Mouse (Mus musculus) embryonic facial prominence, embryonic 15.5 days (tissue): ENCODE measurements at regions not wholly inside any gene's neighbourhood (a gene's known extent, or its start where the extent isn't known, plus 50 kb on each side); places are given as distances from the start of the nearest gene placed in this dataset.

ENCODE experiments used
- ATAC-seq: fragments of 200-750 bp; cut with Nextera tagmentation; 2 replicates; pipeline ENCODE4 v1.8.0; 2017; ENCODE audit warnings: low read depth, moderate TSS enrichment; ENCODE audit not compliant: insufficient number of reproducible peaks, low FRiP score, low TSS enrichment
- H3K27ac ChIP-seq: fragments of 300-500 bp; sonication (generic); replicated peaks from 2 replicates; pipeline ENCODE4 v1.5.1; 2015; ENCODE audit warnings: mild to moderate bottlenecking, inconsistent platforms
- H3K27me3 ChIP-seq: fragments of 300-500 bp; sonication (generic); 2 replicates; pipeline ENCODE4 v1.6.1; 2015; ENCODE audit warnings: inconsistent platforms
- H3K36me3 ChIP-seq: fragments of 300-500 bp; sonication (generic); 2 replicates; pipeline ENCODE4 v1.6.1; 2015; ENCODE audit warnings: mild to moderate bottlenecking, inconsistent platforms
- H3K4me1 ChIP-seq: fragments of 300-500 bp; sonication (generic); 2 replicates; pipeline ENCODE4 v1.6.1; 2015; ENCODE audit warnings: inconsistent platforms
- H3K4me2 ChIP-seq: fragments of 300-500 bp; sonication (generic); replicated peaks from 2 replicates; pipeline ENCODE4 v1.6.1; 2015; ENCODE audit warnings: mild to moderate bottlenecking, inconsistent platforms
- H3K4me3 ChIP-seq: fragments of 300-500 bp; sonication (generic); replicated peaks from 2 replicates; pipeline ENCODE4 v1.5.1; 2015; ENCODE audit warnings: mild to moderate bottlenecking, inconsistent platforms
- H3K9ac ChIP-seq: fragments of 300-500 bp; sonication (generic); 2 replicates; pipeline ENCODE4 v1.6.1; 2015; ENCODE audit warnings: inconsistent platforms
- H3K9me3 ChIP-seq: fragments of 300-500 bp; sonication (generic); replicated peaks from 2 replicates; pipeline ENCODE4 v1.6.1; 2016; ENCODE audit warnings: inconsistent platforms
- WGBS: fragments of 180-500 bp; shearing (Covaris S2); methylation state at CpG from one replicate; pipeline ENCODE4 v1.1.7; 2015; 5-methylcytosine and 5-hydroxymethylcytosine counted together

- WGBS: 88% methylated on average over 8 of the region's 8 CpGs
- Histone ChIP-seq H3K4me2 (no peak overlapping the region), H3K9me3 (no peaks in the 10 kb centered on the region), H3K27ac (no peak overlapping the region), H3K4me3 (no peak overlapping the region), H3K36me3 (no peaks in the 10 kb centered on the region), H3K4me1 (peaks cover 28% of the 10 kb centered on the region), H3K9ac (no peak overlapping the region), H3K27me3 (no peaks in the 10 kb centered on the region)
- no peak for ATAC-seq
These were observed 52.9 kb upstream of the Errfi1 start for GRCm38 (mm10) chr4:150800774-150801173.

- H3K4me1 ChIP-seq: peaks cover 36% of the 10 kb centered on the region
- no peaks in the 10 kb centered on the region for H3K9me3 ChIP-seq
- 0 out of 2 replicates have a peak overlapping the region, but pooled peaks have one; percentile 6 for H3K4me2 ChIP-seq
- H3K27me3 ChIP-seq: no peaks in the 10 kb centered on the region
- WGBS: 34% methylated on average over 22 of the region's 22 CpGs
- peak overlapping the region; percentile 73 for H3K27ac ChIP-seq
- no peaks in the 10 kb centered on the region for H3K36me3 ChIP-seq
- H3K4me3 ChIP-seq: no peak overlapping the region
- 0 out of 2 replicates have a peak, but pooled peaks have one; percentile 8 for ATAC-seq
- H3K9ac ChIP-seq: no peak overlapping the region
These were observed 53.9 kb upstream of the Errfi1 start for GRCm38 (mm10) chr4:150799550-150800398.

- H3K4me1 ChIP-seq: peaks cover 42% of the 10 kb centered on the region
- 12% methylated on average over 13 of the region's 13 CpGs for WGBS
- no peak overlapping the region for H3K9ac ChIP-seq
- H3K36me3 ChIP-seq: no peaks in the 10 kb centered on the region
- no peak overlapping the region for H3K4me3 ChIP-seq
- H3K4me2 ChIP-seq: 0 out of 2 replicates have a peak overlapping the region, but pooled peaks have one; percentile 6
- H3K9me3 ChIP-seq: no peaks in the 10 kb centered on the region
- H3K27ac ChIP-seq: peak overlapping the region; percentile 73
- ATAC-seq: peak; percentile 25; the same call in 1 of the 2 replicates
- no peaks in the 10 kb centered on the region for H3K27me3 ChIP-seq
These were observed 54.8 kb upstream of the Errfi1 start for GRCm38 (mm10) chr4:150798783-150799530.

- Histone ChIP-seq H3K4me3 (no peak overlapping the region), H3K27me3 (no peaks in the 10 kb centered on the region), H3K4me1 (peaks cover 42% of the 10 kb centered on the region), H3K9me3 (no peaks in the 10 kb centered on the region), H3K36me3 (no peaks in the 10 kb centered on the region), H3K4me2 (0 out of 2 replicates have a peak overlapping the region, but pooled peaks have one; percentile 6), H3K9ac (no peak overlapping the region), H3K27ac (peak overlapping the region; percentile 69)
- ATAC-seq: no peak
- 84% methylated on average over 8 of the region's 8 CpGs for WGBS
These were observed 55.4 kb upstream of the Errfi1 start for GRCm38 (mm10) chr4:150798281-150798680.

GRCm38 (mm10) chr4:150797057-150797456, 56.7 kb upstream of the Errfi1 start:
- no peak for ATAC-seq
- peaks cover 42% of the 10 kb centered on the region for H3K4me1 ChIP-seq
- WGBS: 79% methylated on average over 3 of the region's 3 CpGs
- no peak overlapping the region for H3K4me3 ChIP-seq
- no peaks in the 10 kb centered on the region for H3K36me3 ChIP-seq
- no peaks in the 10 kb centered on the region for H3K27me3 ChIP-seq
- no peak overlapping the region for H3K9ac ChIP-seq
- H3K4me2 ChIP-seq: no peak overlapping the region
- H3K27ac ChIP-seq: no peak overlapping the region
- H3K9me3 ChIP-seq: no peaks in the 10 kb centered on the region

- no peaks in the 10 kb centered on the region for H3K36me3 ChIP-seq
- H3K9me3 ChIP-seq: no peaks in the 10 kb centered on the region
- 33% methylated on average over 5 of the region's 5 CpGs for WGBS
- peaks cover 38% of the 10 kb centered on the region for H3K4me1 ChIP-seq
- H3K27me3 ChIP-seq: no peaks in the 10 kb centered on the region
- no peak for ATAC-seq
- H3K4me3 ChIP-seq: no peak overlapping the region
- 0 out of 2 replicates have a peak overlapping the region, but pooled peaks have one; percentile 0 for H3K27ac ChIP-seq
- H3K9ac ChIP-seq: no peak overlapping the region
- H3K4me2 ChIP-seq: no peak overlapping the region
These were observed 58.8 kb upstream of the Errfi1 start for GRCm38 (mm10) chr4:150794878-150795277.

GRCm38 (mm10) chr4:150794257-150794794, 59.4 kb upstream of the Errfi1 start:
- H3K36me3 ChIP-seq: no peaks in the 10 kb centered on the region
- WGBS: 44% methylated on average over 9 of the region's 9 CpGs
- no peak overlapping the region for H3K4me3 ChIP-seq
- H3K4me2 ChIP-seq: no peak overlapping the region
- H3K27me3 ChIP-seq: no peaks in the 10 kb centered on the region
- no peak for ATAC-seq
- no peaks in the 10 kb centered on the region for H3K9me3 ChIP-seq
- H3K4me1 ChIP-seq: peaks cover 32% of the 10 kb centered on the region
- H3K9ac ChIP-seq: no peak overlapping the region
- 0 out of 2 replicates have a peak overlapping the region, but pooled peaks have one; percentile 0 for H3K27ac ChIP-seq

GRCm38 (mm10) chr4:150793146-150793545, 60.6 kb upstream of the Errfi1 start:
- H3K36me3 ChIP-seq: no peaks in the 10 kb centered on the region
- no peak overlapping the region for H3K4me2 ChIP-seq
- H3K4me1 ChIP-seq: peaks cover 21% of the 10 kb centered on the region
- 82% methylated on average over 12 of the region's 12 CpGs for WGBS
- no peaks in the 10 kb centered on the region for H3K9me3 ChIP-seq
- ATAC-seq: no peak
- H3K9ac ChIP-seq: no peak overlapping the region
- H3K27me3 ChIP-seq: no peaks in the 10 kb centered on the region
- H3K27ac ChIP-seq: no peak overlapping the region
- H3K4me3 ChIP-seq: no peak overlapping the region

- no peaks in the 10 kb centered on the region for H3K27me3 ChIP-seq
- H3K27ac ChIP-seq: 0 out of 2 replicates have a peak overlapping the region, but pooled peaks have one; percentile 12
- H3K36me3 ChIP-seq: no peaks in the 10 kb centered on the region
- WGBS: 54% methylated on average over 7 of the region's 7 CpGs
- H3K9me3 ChIP-seq: no peaks in the 10 kb centered on the region
- H3K4me1 ChIP-seq: no peaks in the 10 kb centered on the region
- H3K9ac ChIP-seq: no peak overlapping the region
- no peak overlapping the region for H3K4me3 ChIP-seq
- no peak for ATAC-seq
- H3K4me2 ChIP-seq: no peak overlapping the region
These were observed 64.6 kb upstream of the Errfi1 start for GRCm38 (mm10) chr4:150789166-150789565.

- Histone ChIP-seq H3K9ac (no peak overlapping the region), H3K4me2 (no peak overlapping the region), H3K27me3 (no peaks in the 10 kb centered on the region), H3K4me1 (no peaks in the 10 kb centered on the region), H3K4me3 (no peak overlapping the region), H3K36me3 (no peaks in the 10 kb centered on the region), H3K9me3 (no peaks in the 10 kb centered on the region), H3K27ac (no peak overlapping the region)
- no peak for ATAC-seq
- 58% methylated on average over 6 of the region's 6 CpGs for WGBS
These were observed 66.6 kb upstream of the Errfi1 start for GRCm38 (mm10) chr4:150787113-150787512.

- Histone ChIP-seq H3K4me3 (no peak overlapping the region), H3K9ac (no peak overlapping the region), H3K27ac (no peak overlapping the region), H3K4me1 (no peaks in the 10 kb centered on the region), H3K36me3 (no peaks in the 10 kb centered on the region), H3K27me3 (no peaks in the 10 kb centered on the region), H3K9me3 (no peaks in the 10 kb centered on the region), H3K4me2 (no peak overlapping the region)
- 74% methylated on average over 3 of the region's 3 CpGs for WGBS
- ATAC-seq: no peak
These were observed 67.1 kb upstream of the Errfi1 start for GRCm38 (mm10) chr4:150786651-150787050.
